Mouse (Mus musculus) small intestine, adult 2 months (tissue): Measurements from ENCODE around the gene Vmn1r170. TPM values are rescaled to one million over a fixed set of nuclear protein-coding genes. Genes with fewer than 3 reads are reported as not detected.
"Not testable (repeated sequence)": the region's sequence is repeated elsewhere in the genome, so short reads cannot be mapped to it uniquely, and the experiment has no call there.

Experiments
- H3K27ac ChIP-seq: fragments of 200-500 bp; 2 replicates; pipeline ENCODE4 v1.5.1; 2012; ENCODE audit warnings: low read depth, low read length, control low read depth, inconsistent platforms; ENCODE audit not compliant: insufficient read depth
- H3K27me3 ChIP-seq: fragments of 200-500 bp; 2 replicates; pipeline ENCODE4 v1.6.1; 2012; ENCODE audit warnings: mild to moderate bottlenecking, moderate library complexity, low read length, inconsistent platforms; ENCODE audit not compliant: control insufficient read depth, insufficient read depth
- H3K36me3 ChIP-seq: fragments of 200-500 bp; 2 replicates; pipeline ENCODE4 v1.6.1; 2012; ENCODE audit warnings: mild to moderate bottlenecking, low read length, control low read depth, inconsistent platforms; ENCODE audit not compliant: control insufficient read depth, insufficient read depth
- H3K4me1 ChIP-seq: fragments of 200-500 bp; 2 replicates; pipeline ENCODE4 v1.6.1; 2012; ENCODE audit warnings: low read length, inconsistent platforms, mixed read lengths; ENCODE audit not compliant: control insufficient read depth, insufficient read depth, insufficient read length
- H3K4me3 ChIP-seq: fragments of 200-500 bp; 2 replicates; pipeline ENCODE4 v1.5.1; 2012; ENCODE audit warnings: low read depth, mild to moderate bottlenecking, control low read depth, inconsistent platforms, low read length, moderate library complexity
- CTCF ChIP-seq: fragments of 200-500 bp; IDR thresholded peaks from 2 replicates; pipeline ENCODE4 v1.5.1; 2012; ENCODE audit warnings: low read depth, mild to moderate bottlenecking, control low read depth, inconsistent platforms, low read length, moderate library complexity, mixed read lengths; ENCODE audit not compliant: insufficient replicate concordance, insufficient read length; ENCODE audit errors: extremely low read depth
- POLR2A ChIP-seq: fragments of 200-500 bp; IDR thresholded peaks from 2 replicates; pipeline ENCODE4 v1.6.1; 2012; ENCODE audit warnings: low read depth, mild to moderate bottlenecking, control low read depth, inconsistent platforms, low read length, moderate library complexity
- WGBS: fragments of 180-500 bp; shearing (Covaris S2); methylation state at CpG from one replicate; pipeline ENCODE4 v1.1.7; 2018; 5-methylcytosine and 5-hydroxymethylcytosine counted together
- polyA plus RNA-seq: library from polyadenylated mRNA; depleted of rRNA; stranded (reverse); fragments of >200 nt; gene quantifications from 2 replicates; pipeline ENCODE4 v1.2.3, GENCODE M21; 2012; rRNA removed

The Vmn1r170 gene
- not detected in 2 replicates for polyA plus RNA-seq

DNA sequence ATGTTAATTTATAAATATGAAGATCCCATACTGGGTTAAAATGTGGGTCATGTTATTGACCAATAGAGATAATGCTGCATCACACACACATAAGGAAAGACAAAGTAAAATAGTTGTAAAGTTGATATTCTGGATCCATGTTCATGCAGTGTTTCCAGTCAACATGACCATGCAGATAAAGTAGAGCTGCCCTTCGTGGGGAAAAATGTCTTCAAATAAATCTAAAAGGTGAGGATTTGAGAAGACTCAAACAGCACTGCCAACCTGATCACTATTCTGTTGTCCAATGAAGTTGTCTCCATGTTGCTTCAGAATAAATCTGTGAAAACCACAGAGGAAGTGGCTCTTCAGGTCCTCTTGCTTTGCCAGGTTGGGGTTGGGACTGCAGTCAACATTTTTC, at the start of gene Vmn1r170:
Vmn1r170 (plus strand) TSS at position 301 of the 400 bp plus-strand sequence.
- H3K4me3 ChIP-seq, H3K27ac ChIP-seq, H3K27me3 ChIP-seq, H3K36me3 ChIP-seq, H3K4me1 ChIP-seq: not testable (repeated sequence)
- WGBS: 18% methylated on average over 1 of the region's 1 CpGs

DNA sequence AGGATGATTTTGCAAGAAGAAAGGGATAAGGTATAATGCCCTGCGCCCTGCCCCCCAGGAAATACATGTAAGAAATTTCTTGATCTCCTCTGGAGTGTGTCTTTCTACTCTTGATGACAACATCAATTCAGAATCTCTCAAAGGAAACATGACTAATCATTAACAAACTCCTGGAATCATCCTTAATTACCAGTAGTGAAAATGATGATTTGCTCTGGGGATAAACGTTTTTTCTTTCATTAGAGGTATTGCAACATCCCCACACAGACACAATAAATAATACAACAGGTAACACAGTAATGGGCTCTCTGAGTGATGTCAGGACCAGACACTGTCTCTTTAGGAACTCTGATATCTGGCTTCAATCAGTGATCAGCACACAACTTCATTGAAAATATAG, 30.7 kb upstream of the Vmn1r170 start, which contains the start of gene Vmn1r169:
Vmn1r169 (plus strand) TSS at position 301 of the 400 bp plus-strand sequence.
- H3K27me3 ChIP-seq: not testable (repeated sequence)

DNA sequence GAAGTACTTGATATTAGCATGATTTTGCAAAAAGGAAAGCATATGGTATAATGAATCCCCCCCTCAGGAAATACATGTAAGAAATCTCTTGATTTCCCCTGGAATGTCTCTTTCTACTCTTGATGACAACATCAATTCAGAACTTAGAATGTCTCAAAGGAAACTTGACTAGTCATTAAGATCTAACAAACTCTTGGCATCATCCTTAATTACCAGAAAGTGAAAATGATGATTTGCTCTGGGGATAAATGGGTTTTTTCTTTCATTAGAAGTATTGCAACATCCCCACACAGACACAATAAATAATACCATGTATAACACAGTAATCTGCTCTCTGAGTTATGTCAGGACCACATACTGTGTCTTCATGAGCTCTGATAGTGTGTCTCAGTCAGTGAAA, 24.4 kb downstream of the Vmn1r170 start, which contains the start of gene Vmn1r171:
Vmn1r171 (plus strand) TSS at position 301 of the 400 bp plus-strand sequence.
- TF ChIP-seq CTCF: no peak
- no peak for TF ChIP-seq POLR2A
- Histone ChIP-seq H3K27me3 (no peaks in the 10 kb centered on the region), H3K36me3 (no peaks in the 10 kb centered on the region), H3K27ac (no peak within 1 kb of the TSS), H3K4me1 (no peaks in the 10 kb centered on the region), H3K4me3 (no peak within 1 kb of the TSS)

More for the DNA sequence above, 30.7 kb upstream of the Vmn1r170 start, which contains the start of gene Vmn1r169:
- 61% methylated on average over 1 of the region's 2 CpGs for WGBS
- not testable (repeated sequence) for H3K4me1 ChIP-seq, H3K36me3 ChIP-seq, H3K27ac ChIP-seq, H3K4me3 ChIP-seq

Other genes starting within 250 kb of the Vmn1r170 start
- not detected in 2 replicates for gene Nlrp5, start 220.3 kb upstream of the Vmn1r170 start, polyA plus RNA-seq
- gene Vmn1r167, start 99.0 kb upstream of the Vmn1r170 start, polyA plus RNA-seq: not detected in 2 replicates
- not detected in 2 replicates for gene Vmn1r168, start 66.4 kb upstream of the Vmn1r170 start, polyA plus RNA-seq
- gene Vmn1r169, start 30.6 kb upstream of the Vmn1r170 start, polyA plus RNA-seq: not detected in 2 replicates
- gene Vmn1r171, start 24.5 kb downstream of the Vmn1r170 start, polyA plus RNA-seq: not detected in 2 replicates
- not detected in 2 replicates for gene Vmn1r172, start 52.1 kb downstream of the Vmn1r170 start, polyA plus RNA-seq
- not detected in 2 replicates for gene Vmn1r173, start 94.5 kb downstream of the Vmn1r170 start, polyA plus RNA-seq
- not detected in 2 replicates for gene Vmn1r174, start 146.1 kb downstream of the Vmn1r170 start, polyA plus RNA-seq
- not detected in 2 replicates for gene Vmn1r175, start 204.5 kb downstream of the Vmn1r170 start, polyA plus RNA-seq
- not detected in 2 replicates for gene Vmn1r176, start 231.2 kb downstream of the Vmn1r170 start, polyA plus RNA-seq